Mouse (Mus musculus): ENCODE measurements around the gene Ptprd.

DNA sequence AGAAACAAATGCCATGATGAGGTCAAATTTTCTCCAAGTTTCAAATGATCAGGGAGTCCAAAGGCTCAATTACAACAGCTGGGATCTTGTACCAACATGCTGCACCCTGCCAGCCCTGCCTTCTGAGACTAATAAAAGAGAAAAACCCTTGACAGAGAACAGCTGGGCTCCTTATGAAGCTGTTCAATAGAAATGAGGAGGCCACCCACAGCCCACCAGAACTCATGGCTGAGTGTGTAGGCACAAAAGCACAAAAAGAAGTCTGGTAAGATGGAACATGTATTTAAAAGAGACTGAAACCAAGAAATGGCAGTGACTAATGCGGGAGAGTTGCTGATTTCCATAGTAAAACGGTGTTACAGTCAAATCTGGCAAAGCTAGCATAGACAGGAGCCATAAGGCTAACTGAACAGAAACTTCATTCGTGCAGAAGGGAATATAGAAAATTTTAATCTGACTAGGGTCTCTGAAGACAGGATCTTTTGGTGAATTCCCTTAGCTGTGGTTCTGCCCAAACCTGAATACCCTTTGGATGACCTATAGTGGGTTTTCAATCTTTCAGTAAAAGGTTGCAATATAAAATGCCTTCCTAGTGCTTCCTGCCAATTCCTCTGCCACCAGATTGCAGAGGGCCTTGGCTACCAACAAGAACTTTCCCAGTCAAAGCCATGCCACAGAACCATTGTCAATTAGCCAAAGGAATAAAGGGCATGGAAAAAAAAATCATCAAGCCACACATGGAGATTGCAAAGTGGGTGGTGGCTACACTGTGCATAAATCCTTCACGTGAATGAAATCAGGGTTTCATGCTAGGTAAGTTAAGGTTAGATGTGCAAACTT is 1841.5 kb downstream of the Ptprd start:
- no peak for TF ChIP-seq CTCF (conservative IDR thresholded peaks at IDR 0.05; ENCODE audit: low read length)
- TF ChIP-seq NANOG (IDR thresholded peaks at IDR 0.05; ENCODE audit: borderline replicate concordance, low read length) = no peak
- TF ChIP-seq POU5F1 (IDR thresholded peaks at IDR 0.05; ENCODE audit: borderline replicate concordance, low read length) = no peak
